Mouse (Mus musculus): ENCODE measurements around the gene Trhr2.

Trhr2 gene

DNA sequence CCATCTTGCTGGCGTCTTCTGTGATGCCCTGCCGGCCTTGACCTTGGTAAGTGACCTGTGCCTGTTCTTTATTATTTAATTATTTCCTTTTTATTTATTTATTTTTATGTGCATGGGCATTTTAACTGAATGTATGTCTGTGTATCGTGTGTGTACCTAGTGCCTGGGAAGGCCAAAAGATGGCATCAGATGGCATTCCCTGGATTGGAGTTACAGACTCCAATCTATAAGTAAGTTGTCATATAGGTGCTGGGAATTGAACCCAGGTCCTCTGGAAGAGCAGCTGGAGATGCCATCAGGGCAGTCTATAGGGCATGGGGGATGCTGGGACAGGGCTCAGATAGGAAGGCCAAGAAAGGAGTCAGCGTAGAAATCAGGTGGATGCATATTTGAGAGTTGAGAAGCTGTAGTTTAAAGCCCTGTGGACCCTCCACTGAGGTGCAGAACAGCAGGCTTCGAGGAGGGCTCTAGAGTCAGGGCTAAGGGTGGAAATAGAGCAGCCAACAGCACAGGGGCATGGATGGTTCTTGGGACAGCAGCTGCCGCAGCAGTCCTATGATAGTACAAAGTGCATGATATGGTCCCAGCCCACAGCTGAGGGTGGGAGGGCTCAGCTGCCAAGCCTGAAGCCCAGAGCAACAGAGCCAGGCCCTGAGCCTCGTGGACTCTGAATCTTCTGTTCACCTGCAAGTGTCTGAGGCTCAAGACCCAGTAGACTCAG lies at the start of gene Trhr2:
TSS of gene Trhr2 (minus strand) at position 51 of the 721 bp plus-strand sequence.
- in situ Hi-C loops (cut with MboI; ENCODE audit: unreplicated experiment in 2 of 2) = no loop called here

DNA sequence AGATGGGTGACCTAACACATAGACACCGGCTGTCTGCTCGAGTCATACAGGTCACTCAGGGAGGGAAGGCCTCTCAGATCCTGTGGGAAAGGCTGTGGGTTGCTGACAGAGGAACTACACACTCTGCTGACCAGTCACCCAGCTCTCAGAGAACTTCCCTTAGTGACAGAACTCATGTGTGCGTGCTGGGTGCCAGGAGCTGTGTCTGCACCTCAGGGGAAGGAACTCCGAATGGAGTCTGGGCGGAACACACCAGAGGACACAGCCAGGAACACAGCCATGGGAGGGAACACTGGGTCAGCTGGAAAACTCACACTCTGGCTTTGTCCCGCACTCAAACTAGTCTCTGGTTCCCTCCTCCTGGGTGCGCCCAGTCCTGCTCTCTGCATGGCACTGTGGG lies 47.1 kb upstream of the Trhr2 start:
- in situ Hi-C loops (cut with MboI; ENCODE audit: unreplicated experiment in 2 of 2) = no loop called here

DNA sequence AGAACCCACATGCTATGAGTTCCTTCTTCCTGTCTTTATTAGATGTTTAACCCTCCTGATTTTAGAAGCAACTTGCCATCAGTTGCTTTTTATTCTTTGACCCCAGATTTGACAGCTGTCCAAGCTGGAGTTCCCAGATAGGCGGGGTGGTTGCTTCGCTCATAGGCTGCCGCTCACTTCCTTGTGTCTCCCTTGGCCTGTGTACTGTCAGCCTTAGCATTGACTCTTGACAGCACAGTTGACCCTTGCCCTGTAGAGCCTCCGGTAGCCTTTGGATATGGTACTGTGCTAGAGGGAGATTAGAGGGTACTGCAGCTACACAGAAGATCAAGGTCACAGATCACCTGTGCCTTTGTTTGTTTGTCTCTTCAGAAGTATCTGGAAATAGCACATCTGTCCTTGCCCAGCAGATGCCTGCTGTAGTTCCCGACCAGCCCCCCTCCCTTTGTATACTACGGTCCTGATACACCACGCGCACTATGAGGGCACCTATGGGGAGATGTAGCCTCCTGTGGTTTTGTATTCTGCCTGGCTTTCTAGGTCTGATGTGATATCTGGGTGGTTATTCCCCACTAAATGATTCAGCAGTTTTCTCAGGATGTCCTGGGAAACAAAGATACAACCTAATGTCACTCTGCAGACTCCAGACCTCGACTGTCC lies 44.7 kb upstream of the Trhr2 start:
- in situ Hi-C loops (cut with MboI; ENCODE audit: unreplicated experiment in 2 of 2) = no loop called here

DNA sequence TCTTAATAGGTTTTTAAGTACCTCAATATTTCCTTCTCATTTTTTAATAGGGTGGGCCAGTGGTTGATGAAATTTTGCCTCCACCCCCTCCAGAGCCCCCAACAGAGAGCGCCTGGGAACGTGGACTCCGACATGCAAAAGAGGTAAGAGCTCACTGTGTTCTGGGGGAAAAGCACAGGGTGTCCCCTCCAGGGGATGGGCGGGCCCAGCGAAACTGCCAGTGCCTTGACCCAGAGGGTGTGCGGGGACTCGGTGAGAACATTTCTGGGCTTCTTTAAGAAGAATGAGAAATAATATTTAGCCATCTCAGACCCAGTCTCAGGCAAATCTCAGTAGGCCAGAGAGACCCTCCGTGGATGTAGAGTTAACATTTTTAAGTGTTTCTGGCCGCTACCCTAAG lies 37.6 kb upstream of the Trhr2 start:
- in situ Hi-C loops (cut with MboI; ENCODE audit: unreplicated experiment in 2 of 2) = no loop called here

DNA sequence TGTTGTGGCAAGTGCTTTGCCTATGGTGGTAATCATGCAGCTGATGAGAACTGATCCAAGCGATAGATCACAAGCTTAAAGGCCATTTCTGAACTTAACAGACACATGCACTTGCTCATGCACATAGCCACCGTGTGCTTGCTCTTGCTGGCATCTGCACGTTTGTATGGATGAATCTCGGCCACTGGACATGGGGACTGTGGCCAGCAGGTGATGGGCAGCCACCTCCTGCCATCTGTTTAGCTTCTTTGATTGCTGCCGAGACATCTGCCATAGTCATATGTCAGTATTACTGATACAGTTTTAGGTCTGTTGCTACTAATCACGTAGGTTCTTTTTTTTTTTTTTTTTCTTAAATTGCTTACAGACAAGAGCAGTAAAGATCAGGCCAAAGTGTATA lies 34.7 kb upstream of the Trhr2 start:
- in situ Hi-C loops (cut with MboI; ENCODE audit: unreplicated experiment in 2 of 2) = no loop called here

DNA sequence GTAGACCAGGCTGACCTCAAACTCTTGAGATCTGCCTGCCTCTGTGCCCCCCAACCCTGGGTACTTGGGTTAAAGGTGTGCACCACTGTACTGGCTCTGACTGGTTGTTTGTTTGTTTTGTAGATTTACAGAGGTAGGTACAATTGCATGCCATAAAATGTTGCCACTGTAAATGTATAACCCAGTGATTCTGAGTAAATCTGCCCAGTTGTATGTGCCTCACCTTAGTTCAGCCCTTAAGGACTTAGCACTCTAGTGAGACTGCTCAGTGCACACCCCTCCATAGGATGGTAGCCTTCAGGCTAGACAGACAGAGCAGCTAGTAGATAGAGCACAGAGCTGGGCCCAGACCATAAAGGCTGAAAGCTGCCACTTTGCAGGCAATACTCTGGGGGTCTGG lies 33.2 kb upstream of the Trhr2 start:
- in situ Hi-C loops (cut with MboI; ENCODE audit: unreplicated experiment in 2 of 2) = no loop called here

DNA sequence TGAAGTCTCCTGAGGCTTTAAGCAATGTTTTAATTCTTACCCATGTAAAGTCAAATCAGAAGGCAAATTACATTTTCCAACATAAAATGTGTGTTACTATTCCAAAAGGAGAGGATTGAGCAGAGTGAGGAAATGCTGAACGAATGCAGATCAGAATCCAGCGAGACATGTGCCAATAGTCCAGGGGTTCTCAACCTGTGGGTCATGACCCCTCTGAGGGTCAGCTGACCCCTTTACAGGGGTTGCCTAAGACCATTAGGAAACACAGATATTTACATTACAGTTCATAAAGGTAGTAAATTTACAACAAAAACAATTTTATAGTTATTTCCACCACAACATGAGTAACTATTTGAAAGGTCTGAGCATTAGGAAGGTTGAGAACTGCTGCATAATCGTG lies 30.2 kb upstream of the Trhr2 start:
- in situ Hi-C loops (cut with MboI; ENCODE audit: unreplicated experiment in 2 of 2) = no loop called here

DNA sequence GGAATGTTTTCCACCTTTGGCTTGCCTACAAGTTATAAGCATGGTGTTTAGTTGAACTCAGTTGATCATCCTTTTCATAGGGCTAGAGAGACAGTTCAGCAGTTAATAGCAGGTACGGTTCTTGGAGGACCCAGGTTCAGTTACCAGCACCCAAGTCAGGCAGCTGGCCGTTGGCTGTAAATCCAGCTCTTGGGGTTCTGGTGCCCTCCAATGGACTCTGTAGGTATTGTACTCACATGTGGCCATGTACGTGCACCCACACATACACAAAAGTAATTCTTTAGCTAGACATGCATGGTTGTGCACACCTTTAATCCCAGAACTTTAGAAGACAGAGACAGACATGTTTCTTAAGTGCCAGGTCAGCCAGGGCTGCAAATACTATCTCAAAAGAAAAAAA lies 28.8 kb upstream of the Trhr2 start:
- in situ Hi-C loops (cut with MboI; ENCODE audit: unreplicated experiment in 2 of 2) = no loop called here

DNA sequence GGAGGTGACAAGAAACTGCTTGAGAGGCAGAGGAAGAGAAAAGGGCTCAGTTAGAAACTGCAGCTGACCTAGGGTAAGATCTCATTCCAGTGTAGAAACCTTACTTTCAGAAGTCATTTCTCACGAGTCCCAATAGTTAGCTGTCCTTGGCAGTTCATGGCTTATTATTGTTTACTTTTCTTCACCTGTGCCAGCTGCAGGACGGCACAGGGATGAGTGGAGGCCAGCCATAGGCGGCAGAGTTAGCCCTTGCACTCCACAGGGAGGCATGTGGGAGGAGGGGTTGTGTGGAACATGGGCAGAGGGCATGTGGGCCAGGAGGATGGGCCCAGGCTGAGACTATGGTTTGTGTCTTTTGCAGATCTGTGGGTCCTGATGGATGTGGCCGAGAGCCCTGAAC lies 22.5 kb upstream of the Trhr2 start:
- in situ Hi-C loops (cut with MboI; ENCODE audit: unreplicated experiment in 2 of 2) = loop anchor here in 1 of 2 experiments (5.0 kb wide), 1 partner anchor 44 kb away; no protein-coding TSS in a partner anchor

DNA sequence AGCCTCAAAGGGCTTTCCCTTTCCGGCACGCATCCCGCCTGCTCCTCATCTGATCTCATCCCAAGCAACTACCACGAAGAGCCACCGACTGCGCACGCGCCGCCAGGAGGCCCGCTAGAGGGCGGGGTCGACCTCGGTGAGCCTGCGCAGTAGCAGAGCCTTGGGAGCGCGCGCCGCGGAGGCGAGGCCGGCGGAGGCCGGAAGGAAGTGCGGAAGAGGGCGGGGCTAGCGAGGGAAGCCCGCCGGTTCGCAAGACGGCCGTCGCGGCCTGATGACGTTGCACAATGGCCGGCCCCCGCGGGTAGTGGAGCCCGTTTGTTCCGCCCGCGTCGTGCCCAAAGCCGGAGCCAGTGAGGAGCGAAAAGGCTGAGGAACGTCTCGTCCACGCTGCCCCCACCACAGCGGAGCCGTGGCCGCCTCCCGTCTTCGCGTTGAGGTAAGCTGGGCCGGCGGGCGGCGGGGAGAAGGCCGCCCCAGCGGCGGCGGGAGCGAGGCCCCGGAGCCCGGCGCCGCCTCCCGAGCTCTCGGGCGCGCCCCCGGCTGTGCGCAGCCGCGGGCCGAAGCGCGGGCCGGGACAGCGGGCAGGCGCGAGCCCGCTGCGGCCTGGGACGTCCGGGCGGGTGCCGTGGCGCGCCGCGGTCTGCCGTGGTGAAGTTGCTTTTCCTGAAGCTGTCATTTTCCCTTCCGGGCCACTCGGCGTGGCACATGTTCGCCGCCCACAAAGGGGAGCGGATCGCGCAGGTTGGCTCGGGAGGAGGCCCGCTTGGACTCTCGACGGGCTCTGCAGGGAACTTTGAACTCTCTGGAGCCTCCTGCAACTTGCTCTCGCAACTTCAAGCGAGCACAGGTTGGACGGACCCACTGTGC lies 16.1 kb upstream of the Trhr2 start, which contains the start of gene Zc3h18:
TSS of gene Zc3h18 (plus strand) at position 245 of the 867 bp plus-strand sequence.
- in situ Hi-C loops (cut with MboI; ENCODE audit: unreplicated experiment in 2 of 2) = loop anchor here in 1 of 2 experiments (10.0 kb wide), 1 partner anchor 848 kb away; the partner anchor contains the start of gene Cdk10

DNA sequence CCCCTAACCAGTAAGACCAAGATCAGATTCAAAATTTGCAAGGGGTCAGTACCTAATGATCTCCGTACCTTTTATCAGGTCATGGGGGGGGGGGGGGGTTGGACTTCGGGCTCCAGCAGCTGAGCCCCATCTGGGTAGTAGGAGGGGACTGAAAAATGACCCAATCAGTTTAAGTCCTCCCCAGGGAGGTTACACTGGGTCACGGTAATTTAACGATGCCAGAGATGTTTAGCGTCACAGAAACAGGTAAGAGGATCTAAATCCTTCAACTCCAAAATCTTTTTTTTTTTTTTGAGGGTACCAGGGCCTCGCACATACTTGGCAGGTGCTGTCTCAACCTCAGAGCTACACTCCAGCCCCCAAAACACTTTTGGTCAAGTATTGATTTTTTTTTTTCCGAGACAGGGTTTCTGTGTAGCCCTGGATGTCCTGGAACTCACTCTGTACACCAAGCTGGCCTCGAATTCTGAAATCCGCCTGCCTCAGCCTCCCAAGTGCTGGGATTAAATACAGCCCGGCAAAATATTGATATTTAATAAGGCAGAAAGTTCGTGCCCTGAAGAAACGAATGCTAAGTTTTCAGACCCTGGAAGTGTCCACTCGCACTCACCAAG lies 15.3 kb upstream of the Trhr2 start:
- in situ Hi-C loops (cut with MboI; ENCODE audit: unreplicated experiment in 2 of 2) = loop anchor here in 1 of 2 experiments (10.0 kb wide), 1 partner anchor 849 kb away; the partner anchor contains the start of gene Cdk10

DNA sequence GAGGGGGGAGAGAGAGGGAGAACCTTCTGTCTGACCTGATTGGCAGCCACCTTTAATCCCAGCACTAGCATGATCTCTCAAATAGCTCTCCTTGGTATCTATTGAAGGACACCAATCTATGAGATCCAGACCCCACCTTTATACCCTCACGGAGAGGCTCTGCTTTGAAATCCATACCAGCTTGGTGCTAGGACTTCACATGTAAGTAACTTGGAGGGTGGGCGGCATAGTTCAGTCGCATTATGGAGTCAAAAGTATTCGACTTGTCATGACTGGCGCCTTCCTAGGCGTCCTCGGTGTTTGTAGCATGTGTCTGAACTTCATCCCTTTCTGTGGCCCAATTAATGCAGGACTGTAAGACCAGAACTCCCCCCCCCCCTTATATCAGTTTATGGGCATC lies 14.8 kb upstream of the Trhr2 start:
- in situ Hi-C loops (cut with MboI; ENCODE audit: unreplicated experiment in 2 of 2) = loop anchor here in 1 of 2 experiments (10.0 kb wide), 1 partner anchor 849 kb away; the partner anchor contains the start of gene Cdk10

DNA sequence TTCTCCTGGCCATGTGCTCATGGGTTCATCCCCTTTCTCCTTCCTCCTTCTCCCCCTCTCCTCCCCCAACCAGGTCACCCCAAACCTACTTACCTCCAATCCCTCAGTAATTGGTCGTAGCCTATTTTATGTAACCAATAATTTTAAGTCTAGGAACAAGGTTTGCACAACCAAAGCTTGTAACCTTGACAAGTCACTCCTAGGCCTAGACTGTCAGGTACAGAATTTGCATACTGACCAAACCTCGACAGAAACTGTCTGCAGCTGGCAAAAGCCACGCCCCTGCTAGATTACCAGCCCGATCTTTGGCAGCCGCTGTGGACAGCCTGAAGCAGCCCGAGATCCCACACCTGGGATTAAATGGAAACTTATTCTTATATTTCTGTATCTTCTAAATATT lies 11.2 kb upstream of the Trhr2 start:
- in situ Hi-C loops (cut with MboI; ENCODE audit: unreplicated experiment in 2 of 2) = loop anchor here in 1 of 2 experiments (10.0 kb wide), 1 partner anchor 853 kb away; the partner anchor contains the start of gene Cdk10

DNA sequence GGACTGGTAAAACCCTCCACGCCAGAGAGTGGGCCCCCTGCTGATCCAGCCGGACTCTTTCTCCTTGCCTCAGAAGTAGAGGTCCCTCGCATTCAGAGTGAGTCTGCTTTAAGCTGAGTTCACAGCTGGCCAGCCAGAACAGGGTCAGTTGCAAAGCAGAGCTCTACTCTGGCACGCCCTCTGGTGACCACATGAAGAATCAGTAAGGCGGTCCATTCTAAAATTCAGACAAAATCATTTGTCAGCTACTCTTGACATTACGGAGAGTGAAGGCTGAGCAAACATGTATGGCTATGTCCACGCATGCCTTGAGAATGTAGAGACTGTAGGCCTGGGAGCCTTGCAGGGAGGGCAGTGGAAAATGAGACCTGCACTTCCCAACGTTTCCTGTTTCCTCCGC lies 9.1 kb upstream of the Trhr2 start:
- in situ Hi-C loops (cut with MboI; ENCODE audit: unreplicated experiment in 2 of 2) = loop anchor here (5.0 to 10.0 kb wide), 3 partner anchors 37 to 855 kb away; partner anchors contain the start of gene Cdk10 (in 1 of the 2)

DNA sequence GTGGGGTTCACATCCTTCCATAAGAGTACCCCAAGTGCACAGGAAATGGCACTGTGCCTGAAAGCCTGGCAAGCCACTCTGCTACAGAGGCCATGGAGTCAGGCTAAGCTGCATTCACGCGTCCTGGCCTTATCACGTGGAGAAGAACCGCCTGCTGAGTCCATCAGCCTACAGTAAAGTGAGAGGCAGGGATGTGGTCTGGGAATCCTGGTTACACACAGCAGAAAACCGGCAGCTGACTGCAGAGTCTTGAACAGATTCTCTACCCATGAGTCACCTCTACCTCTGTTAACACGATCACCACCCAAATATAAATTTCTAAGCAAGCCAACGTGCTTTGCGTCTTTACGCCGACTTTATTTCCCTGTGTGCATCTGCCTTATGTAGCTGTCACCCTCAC lies 7.9 kb upstream of the Trhr2 start:
- in situ Hi-C loops (cut with MboI; ENCODE audit: unreplicated experiment in 2 of 2) = loop anchor here (5.0 kb wide), 2 partner anchors 36 to 96 kb away; no protein-coding TSS in a partner anchor

DNA sequence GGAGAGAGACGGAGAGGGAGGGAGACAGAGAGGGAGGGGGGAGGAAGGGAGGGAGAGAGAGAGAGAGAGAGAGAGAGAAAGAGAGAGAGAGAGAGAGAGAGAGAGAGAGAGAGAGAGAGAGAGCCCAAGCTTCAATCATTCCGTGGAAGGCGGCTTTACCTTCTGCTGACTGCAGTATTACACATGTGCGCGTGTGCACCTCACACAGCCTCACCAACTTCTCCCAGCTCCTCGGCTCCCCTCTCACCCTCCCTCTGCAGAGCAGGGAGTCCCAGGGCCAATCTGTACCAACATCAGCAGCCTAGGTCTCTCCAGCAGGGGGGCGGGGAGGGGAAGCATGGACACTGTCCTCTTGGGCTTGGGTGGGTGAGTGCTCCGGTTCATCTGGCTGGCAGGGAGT lies 2.4 kb upstream of the Trhr2 start:
- in situ Hi-C loops (cut with MboI; ENCODE audit: unreplicated experiment in 2 of 2) = no loop called here

DNA sequence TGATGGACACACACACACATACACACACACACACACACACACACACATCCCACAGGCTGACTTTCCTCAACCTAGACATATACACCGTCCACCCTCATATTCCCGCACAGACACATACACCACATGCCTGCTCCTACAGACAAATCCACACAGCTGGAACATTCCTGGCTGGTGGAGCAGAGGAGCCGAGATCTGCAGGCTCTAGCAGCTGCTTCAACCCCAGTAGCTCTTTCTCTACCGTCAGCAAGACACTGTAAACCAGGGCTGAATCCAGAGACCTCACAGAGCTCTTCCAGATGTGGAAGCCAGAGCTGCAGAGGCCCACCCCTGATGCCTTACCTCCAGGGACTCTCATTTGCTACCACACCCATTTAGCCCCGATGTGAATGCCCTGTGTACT lies 1.7 kb upstream of the Trhr2 start:
- in situ Hi-C loops (cut with MboI; ENCODE audit: unreplicated experiment in 2 of 2) = no loop called here

DNA sequence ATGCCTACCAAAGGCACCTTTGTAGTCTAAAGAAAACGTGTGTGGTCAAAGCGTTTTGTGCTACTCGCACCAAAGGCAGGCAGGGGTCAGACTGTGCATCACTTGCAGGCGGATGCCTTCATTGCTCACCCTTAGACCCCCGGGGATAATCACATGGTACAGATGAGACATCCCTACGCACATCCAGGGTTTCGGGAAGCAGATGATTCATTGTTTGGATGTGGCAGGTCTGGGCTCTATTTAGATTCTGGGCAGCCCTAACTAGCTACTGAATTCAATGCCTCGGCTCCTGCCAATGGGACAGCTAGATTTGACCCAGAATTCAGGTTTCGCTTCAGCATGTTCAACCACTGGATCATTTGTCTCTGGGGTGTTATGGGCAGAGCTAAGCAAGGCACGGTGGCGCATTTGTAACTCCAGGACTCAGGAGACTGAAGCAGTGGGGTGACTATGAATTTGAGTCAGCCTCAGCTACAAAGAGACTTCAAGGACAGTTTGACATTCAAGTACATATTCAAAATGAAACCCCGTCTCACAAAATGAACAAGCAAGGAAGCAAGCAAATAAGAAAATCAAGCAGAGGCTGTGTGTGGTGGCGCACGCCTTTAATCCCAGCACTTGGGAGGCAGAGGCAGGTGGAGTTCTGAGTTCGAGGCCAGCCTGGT lies 1.3 kb downstream of the Trhr2 start:
- in situ Hi-C loops (cut with MboI; ENCODE audit: unreplicated experiment in 2 of 2) = no loop called here

DNA sequence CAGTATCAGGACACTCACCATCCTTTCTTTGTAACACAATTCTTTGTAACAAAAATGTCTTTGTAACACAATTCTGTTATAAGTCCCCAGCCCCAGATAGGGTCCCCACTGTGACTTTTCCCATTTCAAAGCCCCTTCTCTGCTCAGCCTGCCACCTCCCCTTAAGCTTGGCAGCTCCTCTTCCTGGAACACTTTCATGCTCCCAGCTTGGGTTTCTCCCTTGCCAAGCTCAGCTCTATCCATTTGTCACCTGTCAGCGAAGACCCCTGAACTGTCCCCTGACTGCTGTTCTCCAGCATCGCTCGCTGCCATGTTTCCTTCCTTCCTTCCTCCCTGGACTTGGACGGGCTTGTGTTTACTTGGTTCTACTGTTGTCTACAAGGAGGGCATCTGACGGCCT lies 2.9 kb downstream of the Trhr2 start:
- in situ Hi-C loops (cut with MboI; ENCODE audit: unreplicated experiment in 2 of 2) = no loop called here

DNA sequence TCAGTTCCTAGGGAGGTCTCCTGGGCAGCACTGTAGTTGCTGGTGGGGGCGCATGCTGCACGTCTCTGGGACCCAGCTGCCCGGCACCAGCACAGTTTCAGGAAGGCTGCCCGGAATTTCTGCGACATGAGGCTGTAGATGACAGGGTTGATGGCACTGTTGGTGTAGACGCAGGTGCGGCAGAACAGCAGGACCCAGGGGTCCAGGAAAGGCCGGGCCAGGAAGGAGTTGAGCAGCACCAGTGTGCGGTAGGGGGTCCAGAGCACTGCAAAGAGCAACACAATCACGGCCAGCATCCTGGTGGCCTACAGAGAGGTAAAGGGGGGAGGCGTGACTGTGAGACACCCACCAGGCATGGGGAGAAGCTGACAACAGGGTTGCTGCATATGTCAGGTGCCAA lies 3.3 kb downstream of the Trhr2 start:
- in situ Hi-C loops (cut with MboI; ENCODE audit: unreplicated experiment in 2 of 2) = no loop called here

Measured in v-Abl transformed pro-B cells (cell line).